Mouse (Mus musculus): ENCODE measurements around the gene Hist1h2br.

DNA sequence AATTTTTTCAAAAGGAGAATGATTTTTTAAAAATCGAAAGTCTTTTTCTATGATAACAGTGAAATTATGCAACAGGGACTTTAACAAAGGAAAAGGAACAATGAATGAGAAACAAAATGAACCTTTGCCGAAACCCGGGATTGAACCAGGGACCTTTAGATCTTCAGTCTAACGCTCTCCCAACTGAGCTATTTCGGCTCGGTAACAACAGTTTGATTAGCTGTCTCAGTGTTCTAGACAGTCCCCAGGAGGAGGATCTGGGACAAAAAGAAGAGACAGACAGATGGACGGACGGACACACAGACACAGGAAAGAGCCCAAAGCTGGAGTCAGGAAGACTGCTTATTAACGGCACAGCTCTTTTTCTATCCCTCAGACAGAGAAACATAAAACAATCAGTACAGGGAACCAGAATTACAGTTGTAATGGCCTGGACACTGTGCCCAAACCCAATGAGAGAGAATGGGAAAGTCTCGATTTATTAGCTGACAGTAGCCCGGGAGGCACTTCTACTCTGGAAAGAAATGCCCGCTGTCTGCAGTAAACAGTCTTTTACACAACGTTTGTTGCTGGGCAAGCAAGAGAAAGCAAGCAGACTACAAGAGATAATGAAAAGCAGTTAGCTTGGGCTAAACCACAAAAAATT lies 49.3 kb downstream of the Hist1h2br start:
- TF ChIP-seq TAL1 (IDR thresholded peaks at IDR 0.05; ENCODE audit: low read length): no peak
- TF ChIP-seq GATA1 (IDR thresholded peaks at IDR 0.05; ENCODE audit: low read length): no peak

Measured in erythroblast, embryonic 14.5 days (primary cell).